Mouse (Mus musculus): ENCODE measurements around the gene Olfr1368. TPM values are rescaled to one million over a fixed set of nuclear protein-coding genes. Genes with fewer than 3 reads are reported as not detected.
A peak's percentile ranks its signal among the peaks of the same experiment; 100 is the strongest.

The Olfr1368 gene
- polyA plus RNA-seq, 1 experiment from 2014 or later = not detected

GRCm38 (mm10) chr13:21166936-21167909 is 21.6 kb upstream of the Olfr1368 start:
- peaks cover 29% of the 10 kb centered on the region for H3K4me1 ChIP-seq (replicated peaks)
- WGBS (ENCODE audit: insufficient replicate concordance) = 1% methylated on average over 27 of the region's 27 CpGs
- H3K4me3 ChIP-seq (replicated peaks) = peak overlapping the region; percentile 72
- DNase-seq (peak; percentile 73), ATAC-seq (ENCODE audit: low read depth) (peak; percentile 16)
- peak overlapping the region; percentile 93 for H3K4me2 ChIP-seq
- H3K9ac ChIP-seq = peak overlapping the region; percentile 65
- peaks cover 4% of the 10 kb centered on the region for H3K27me3 ChIP-seq
- no peaks in the 10 kb centered on the region for H3K9me3 ChIP-seq (replicated peaks)
- no peak overlapping the region for H3K27ac ChIP-seq
- H3K36me3 ChIP-seq = no peaks in the 10 kb centered on the region

- DNase-seq = no peak
- Histone ChIP-seq H3K36me3 (no peaks in the 10 kb centered on the region), H3K27me3 (peaks cover 28% of the 10 kb centered on the region), H3K9ac (no peak overlapping the region), H3K9me3 (replicated peaks) (no peaks in the 10 kb centered on the region), H3K4me1 (replicated peaks) (peaks cover 31% of the 10 kb centered on the region), H3K27ac (no peak overlapping the region), H3K4me3 (replicated peaks) (no peak overlapping the region), H3K4me2 (no peak overlapping the region)
- no peak for ATAC-seq (ENCODE audit: low read depth)
- WGBS (ENCODE audit: insufficient replicate concordance) = 50% methylated on average over 5 of the region's 5 CpGs
These were observed 16.9 kb upstream of the Olfr1368 start for GRCm38 (mm10) chr13:21162591-21162990.

GRCm38 (mm10) chr13:21161591-21161990 is 15.9 kb upstream of the Olfr1368 start:
- no peak for DNase-seq
- H3K9ac ChIP-seq = no peak overlapping the region; the same call in 1 of the 2 replicates

GRCm38 (mm10) chr13:21160657-21161590 is 15.3 kb upstream of the Olfr1368 start:
- no peak overlapping the region; the same call in 1 of the 2 replicates for H3K27ac ChIP-seq
- peak; percentile 80 for ATAC-seq (ENCODE audit: low read depth)
- under 1% methylated on average over 32 of the region's 32 CpGs for WGBS (ENCODE audit: insufficient replicate concordance)

More at GRCm38 (mm10) chr13:21161591-21161990, 15.9 kb upstream of the Olfr1368 start:
- WGBS (ENCODE audit: insufficient replicate concordance) = 48% methylated on average over 2 of the region's 2 CpGs
- Histone ChIP-seq H3K27ac (no peak overlapping the region), H3K36me3 (no peaks in the 10 kb centered on the region), H3K4me1 (replicated peaks) (peaks cover 25% of the 10 kb centered on the region), H3K27me3 (peaks cover 31% of the 10 kb centered on the region), H3K9me3 (replicated peaks) (no peaks in the 10 kb centered on the region), H3K4me2 (peak overlapping the region; percentile 75), H3K4me3 (replicated peaks) (peak overlapping the region; percentile 67)
- no peak for ATAC-seq (ENCODE audit: low read depth)

GRCm38 (mm10) chr13:21160041-21160511 is 14.4 kb upstream of the Olfr1368 start:
- peaks cover 24% of the 10 kb centered on the region for H3K4me1 ChIP-seq (replicated peaks)
- no peak for ATAC-seq (ENCODE audit: low read depth)
- DNase-seq = no peak
- peak overlapping the region; percentile 75 for H3K4me2 ChIP-seq
- no peaks in the 10 kb centered on the region for H3K36me3 ChIP-seq
- H3K4me3 ChIP-seq (replicated peaks) = peak overlapping the region; percentile 67
- peaks cover 34% of the 10 kb centered on the region for H3K27me3 ChIP-seq
- peak overlapping the region; percentile 53 for H3K9ac ChIP-seq
- under 1% methylated on average over 16 of the region's 16 CpGs for WGBS (ENCODE audit: insufficient replicate concordance)
- no peak overlapping the region for H3K27ac ChIP-seq
- no peaks in the 10 kb centered on the region for H3K9me3 ChIP-seq (replicated peaks)

More at GRCm38 (mm10) chr13:21160657-21161590, 15.3 kb upstream of the Olfr1368 start:
- DNase-seq = peak; percentile 84
- H3K4me1 ChIP-seq (replicated peaks) = peaks cover 24% of the 10 kb centered on the region
- H3K27me3 ChIP-seq = peaks cover 36% of the 10 kb centered on the region
- H3K9ac ChIP-seq = peak overlapping the region; percentile 53
- H3K4me3 ChIP-seq (replicated peaks) = peak overlapping the region; percentile 67
- H3K36me3 ChIP-seq = no peaks in the 10 kb centered on the region
- H3K4me2 ChIP-seq = peak overlapping the region; percentile 75
- no peaks in the 10 kb centered on the region for H3K9me3 ChIP-seq (replicated peaks)

- under 1% methylated on average over 15 of the region's 15 CpGs for WGBS (ENCODE audit: insufficient replicate concordance)
- no peak for DNase-seq
- peak overlapping the region; percentile 67 for H3K4me3 ChIP-seq (replicated peaks)
- H3K9ac ChIP-seq = peak overlapping the region; percentile 53
- no peaks in the 10 kb centered on the region for H3K9me3 ChIP-seq (replicated peaks)
- H3K36me3 ChIP-seq = no peaks in the 10 kb centered on the region
- peak overlapping the region; percentile 75 for H3K4me2 ChIP-seq
- H3K27ac ChIP-seq = no peak overlapping the region
- ATAC-seq (ENCODE audit: low read depth) = no peak
- peaks cover 24% of the 10 kb centered on the region for H3K4me1 ChIP-seq (replicated peaks)
- peaks cover 34% of the 10 kb centered on the region for H3K27me3 ChIP-seq
These were observed 13.8 kb upstream of the Olfr1368 start for GRCm38 (mm10) chr13:21159475-21159819.

GRCm38 (mm10) chr13:21158785-21159474 is 13.3 kb upstream of the Olfr1368 start:
- Histone ChIP-seq H3K9me3 (replicated peaks) (no peaks in the 10 kb centered on the region), H3K9ac (peak overlapping the region; percentile 53), H3K27me3 (peaks cover 34% of the 10 kb centered on the region), H3K4me2 (peak overlapping the region; percentile 75), H3K4me3 (replicated peaks) (peak overlapping the region; percentile 67), H3K27ac (no peak overlapping the region), H3K36me3 (no peaks in the 10 kb centered on the region), H3K4me1 (replicated peaks) (peaks cover 20% of the 10 kb centered on the region)
- DNase-seq (peak; percentile 73), ATAC-seq (ENCODE audit: low read depth) (peak; percentile 45; the same call in 1 of the 2 replicates)
- WGBS (ENCODE audit: insufficient replicate concordance) = under 1% methylated on average over 19 of the region's 19 CpGs

GRCm38 (mm10) chr13:21158071-21158470 is 12.4 kb upstream of the Olfr1368 start:
- H3K4me1 ChIP-seq (replicated peaks) = peaks cover 20% of the 10 kb centered on the region
- no peaks in the 10 kb centered on the region for H3K9me3 ChIP-seq (replicated peaks)
- H3K4me2 ChIP-seq = peak overlapping the region; percentile 75
- no peak for ATAC-seq (ENCODE audit: low read depth)
- H3K4me3 ChIP-seq (replicated peaks) = 0 out of 2 replicates have a peak overlapping the region, but pooled peaks have one; percentile 67
- H3K27ac ChIP-seq = no peak overlapping the region
- no peak overlapping the region for H3K9ac ChIP-seq
- no peak for DNase-seq
- H3K27me3 ChIP-seq = peaks cover 34% of the 10 kb centered on the region
- no peaks in the 10 kb centered on the region for H3K36me3 ChIP-seq
- 11% methylated on average over 9 of the region's 9 CpGs for WGBS (ENCODE audit: insufficient replicate concordance)

GRCm38 (mm10) chr13:21155888-21156287 is 10.2 kb upstream of the Olfr1368 start:
- Histone ChIP-seq H3K4me1 (replicated peaks) (peaks cover 15% of the 10 kb centered on the region), H3K4me3 (replicated peaks) (no peak overlapping the region), H3K27me3 (peaks cover 34% of the 10 kb centered on the region), H3K36me3 (no peaks in the 10 kb centered on the region), H3K9me3 (replicated peaks) (no peaks in the 10 kb centered on the region), H3K9ac (no peak overlapping the region), H3K4me2 (no peak overlapping the region), H3K27ac (no peak overlapping the region)
- 56% methylated on average over 5 of the region's 5 CpGs for WGBS (ENCODE audit: insufficient replicate concordance)
- ATAC-seq (ENCODE audit: low read depth) = no peak
- no peak for DNase-seq

GRCm38 (mm10) chr13:21142421-21142820 is 3.2 kb downstream of the Olfr1368 start:
- H3K9ac ChIP-seq = no peak overlapping the region
- no peak for ATAC-seq (ENCODE audit: low read depth)
- no peak overlapping the region for H3K4me3 ChIP-seq (replicated peaks)
- 35% methylated on average over 8 of the region's 8 CpGs for WGBS (ENCODE audit: insufficient replicate concordance)
- H3K9me3 ChIP-seq (replicated peaks) = no peaks in the 10 kb centered on the region
- no peak for DNase-seq
- H3K27me3 ChIP-seq = no peaks in the 10 kb centered on the region
- no peak overlapping the region for H3K27ac ChIP-seq
- H3K4me1 ChIP-seq (replicated peaks) = no peaks in the 10 kb centered on the region
- H3K36me3 ChIP-seq = no peaks in the 10 kb centered on the region
- no peak overlapping the region for H3K4me2 ChIP-seq
